Comparison of ENCODE assay signal across 2 mouse cellular contexts in genomic region chr15:23085326-23085725, GRCm38 (mm10).
DNase-seq lines count a peak whose midpoint lies in the region.

No protein-coding gene starts in this region.

- DNase-seq in brain, adult 2 months (ENCODE audit: low read depth, low spot score) = peak; percentile 49
- peak; percentile 75 for DNase-seq in cerebellum, adult 9-10 months
